Mouse (Mus musculus) liver, embryonic 12.5 days (tissue): ENCODE measurements around the gene Nlrp3. TPM values are rescaled to one million over a fixed set of nuclear protein-coding genes. Genes with fewer than 3 reads are reported as not detected.

Experiments used
- ATAC-seq: fragments of 200-750 bp; cut with Nextera tagmentation; 2 replicates; pipeline ENCODE4 v1.8.0; 2017; ENCODE audit warnings: moderate number of reproducible peaks, mild to moderate bottlenecking, moderate library complexity
- H3K27ac ChIP-seq: fragments of 300-500 bp; sonication (generic); 2 replicates; pipeline ENCODE4 v1.5.1; 2016; ENCODE audit warnings: mild to moderate bottlenecking
- H3K27me3 ChIP-seq: fragments of 300-500 bp; sonication (generic); replicated peaks from 2 replicates; pipeline ENCODE4 v1.6.1; 2016; ENCODE audit warnings: mild to moderate bottlenecking, moderate library complexity
- H3K36me3 ChIP-seq: fragments of 300-500 bp; sonication (generic); 2 replicates; pipeline ENCODE4 v1.6.1; 2016; ENCODE audit warnings: mild to moderate bottlenecking, moderate library complexity
- H3K4me1 ChIP-seq: fragments of 300-500 bp; sonication (generic); 2 replicates; pipeline ENCODE4 v1.6.1; 2016
- H3K4me2 ChIP-seq: fragments of 300-500 bp; sonication (generic); 2 replicates; pipeline ENCODE4 v1.6.1; 2016; ENCODE audit warnings: mild to moderate bottlenecking, moderate library complexity
- H3K4me3 ChIP-seq: fragments of 300-500 bp; sonication (generic); 2 replicates; pipeline ENCODE4 v1.5.1; 2016; ENCODE audit warnings: mild to moderate bottlenecking, moderate library complexity
- H3K9ac ChIP-seq: fragments of 300-500 bp; sonication (generic); 2 replicates; pipeline ENCODE4 v1.6.1; 2016; ENCODE audit warnings: mild to moderate bottlenecking, moderate library complexity
- H3K9me3 ChIP-seq: fragments of 300-500 bp; sonication (generic); replicated peaks from 2 replicates; pipeline ENCODE4 v1.6.1; 2016; ENCODE audit warnings: mild to moderate bottlenecking, moderate library complexity
- WGBS: fragments of 180-500 bp; shearing (Covaris S2); methylation state at CpG from one replicate; pipeline ENCODE4 v1.1.7; 2016; ENCODE audit not compliant: insufficient replicate concordance; 5-methylcytosine and 5-hydroxymethylcytosine counted together
- polyA plus RNA-seq: library from polyadenylated mRNA; unstranded; fragments of >200 nt; fragmentation: Nextera tagmentation; extraction: Ambion mirVana; gene quantifications from 2 replicates; pipeline ENCODE4 v1.2.1, GENCODE M21; 2016

Gene Nlrp3
- polyA plus RNA-seq, 1 experiment from 2014 or later: 0.43 TPM

- no peak for ATAC-seq
- Histone ChIP-seq H3K4me3 (no peak overlapping the region), H3K27me3 (no peaks in the 10 kb centered on the region), H3K4me2 (no peak overlapping the region), H3K4me1 (no peaks in the 10 kb centered on the region), H3K27ac (no peak overlapping the region), H3K9me3 (no peaks in the 10 kb centered on the region), H3K9ac (no peak overlapping the region), H3K36me3 (no peaks in the 10 kb centered on the region)
- WGBS: 23% methylated on average over 6 of the region's 6 CpGs
Observed at GRCm38 (mm10) chr11:59584539-59584938, 43.2 kb downstream of the Nlrp3 start.

GRCm38 (mm10) chr11:59589496-59589895 lies 48.1 kb downstream of the Nlrp3 start:
- no peaks in the 10 kb centered on the region for H3K27me3 ChIP-seq
- H3K4me3 ChIP-seq: no peak overlapping the region
- H3K9ac ChIP-seq: no peak overlapping the region
- no peak for ATAC-seq
- no peaks in the 10 kb centered on the region for H3K36me3 ChIP-seq
- H3K27ac ChIP-seq: no peak overlapping the region
- WGBS: 85% methylated on average over 8 of the region's 8 CpGs
- H3K4me2 ChIP-seq: no peak overlapping the region
- no peaks in the 10 kb centered on the region for H3K4me1 ChIP-seq
- no peaks in the 10 kb centered on the region for H3K9me3 ChIP-seq

GRCm38 (mm10) chr11:59593189-59593588 lies 51.8 kb downstream of the Nlrp3 start, which contains the start of gene Olfr223:
TSS of gene Olfr223 (minus strand) at chr11:59593289.
- WGBS: 62% methylated on average over 6 of the region's 6 CpGs
- no peaks in the 10 kb centered on the region for H3K36me3 ChIP-seq
- no peak within 1 kb of the TSS for H3K4me2 ChIP-seq
- H3K4me3 ChIP-seq: no peak within 1 kb of the TSS
- ATAC-seq: no peak
- no peak within 1 kb of the TSS for H3K27ac ChIP-seq
- no peak within 1 kb of the TSS for H3K9ac ChIP-seq
- no peaks in the 10 kb centered on the region for H3K27me3 ChIP-seq
- H3K4me1 ChIP-seq: no peaks in the 10 kb centered on the region
- no peaks in the 10 kb centered on the region for H3K9me3 ChIP-seq

- H3K36me3 ChIP-seq: no peaks in the 10 kb centered on the region
- no peaks in the 10 kb centered on the region for H3K4me1 ChIP-seq
- 0 out of 2 replicates have a peak, but pooled peaks cover 7% of the 10 kb centered on the region for H3K27me3 ChIP-seq
- no peaks in the 10 kb centered on the region for H3K9me3 ChIP-seq
- no peak overlapping the region for H3K4me3 ChIP-seq
- H3K27ac ChIP-seq: no peak overlapping the region
- no peak overlapping the region for H3K4me2 ChIP-seq
- ATAC-seq: no peak
- no peak overlapping the region for H3K9ac ChIP-seq
- 26% methylated on average over 4 of the region's 4 CpGs for WGBS
Observed at GRCm38 (mm10) chr11:59596091-59596490, 54.7 kb downstream of the Nlrp3 start.

GRCm38 (mm10) chr11:59596950-59597349 lies 55.6 kb downstream of the Nlrp3 start:
- ATAC-seq: no peak
- no peaks in the 10 kb centered on the region for H3K9me3 ChIP-seq
- no peaks in the 10 kb centered on the region for H3K36me3 ChIP-seq
- 63% methylated on average over 8 of the region's 8 CpGs for WGBS
- H3K4me3 ChIP-seq: no peak overlapping the region
- H3K4me2 ChIP-seq: no peak overlapping the region
- H3K4me1 ChIP-seq: no peaks in the 10 kb centered on the region
- H3K27ac ChIP-seq: no peak overlapping the region
- H3K27me3 ChIP-seq: 0 out of 2 replicates have a peak, but pooled peaks cover 7% of the 10 kb centered on the region
- H3K9ac ChIP-seq: no peak overlapping the region

GRCm38 (mm10) chr11:59599211-59599610 lies 57.8 kb downstream of the Nlrp3 start:
- WGBS: 63% methylated on average over 7 of the region's 7 CpGs
- H3K9me3 ChIP-seq: no peaks in the 10 kb centered on the region
- 0 out of 2 replicates have a peak, but pooled peaks cover 7% of the 10 kb centered on the region for H3K27me3 ChIP-seq
- no peak for ATAC-seq
- no peak overlapping the region for H3K9ac ChIP-seq
- H3K4me2 ChIP-seq: no peak overlapping the region
- no peaks in the 10 kb centered on the region for H3K36me3 ChIP-seq
- H3K4me1 ChIP-seq: no peaks in the 10 kb centered on the region
- no peak overlapping the region for H3K27ac ChIP-seq
- H3K4me3 ChIP-seq: no peak overlapping the region

- H3K9ac ChIP-seq: no peak overlapping the region
- H3K36me3 ChIP-seq: no peaks in the 10 kb centered on the region
- no peak overlapping the region for H3K27ac ChIP-seq
- H3K4me1 ChIP-seq: no peaks in the 10 kb centered on the region
- no peak for ATAC-seq
- 0 out of 2 replicates have a peak, but pooled peaks cover 7% of the 10 kb centered on the region for H3K27me3 ChIP-seq
- 70% methylated on average over 3 of the region's 3 CpGs for WGBS
- no peak overlapping the region for H3K4me3 ChIP-seq
- H3K9me3 ChIP-seq: no peaks in the 10 kb centered on the region
- no peak overlapping the region for H3K4me2 ChIP-seq
Observed at GRCm38 (mm10) chr11:59600872-59601271, 59.5 kb downstream of the Nlrp3 start.

- Histone ChIP-seq H3K9me3 (no peaks in the 10 kb centered on the region), H3K4me2 (no peak overlapping the region), H3K27me3 (0 out of 2 replicates have a peak, but pooled peaks cover 7% of the 10 kb centered on the region), H3K27ac (no peak overlapping the region), H3K4me3 (no peak overlapping the region), H3K4me1 (no peaks in the 10 kb centered on the region), H3K36me3 (no peaks in the 10 kb centered on the region), H3K9ac (no peak overlapping the region)
- 59% methylated on average over 1 of the region's 1 CpGs for WGBS
- ATAC-seq: no peak
Observed at GRCm38 (mm10) chr11:59602287-59602686, 60.9 kb downstream of the Nlrp3 start.

GRCm38 (mm10) chr11:59611646-59612045 lies 70.3 kb downstream of the Nlrp3 start:
- WGBS: 66% methylated on average over 5 of the region's 5 CpGs

GRCm38 (mm10) chr11:59614120-59614519 lies 72.8 kb downstream of the Nlrp3 start:
- no peaks in the 10 kb centered on the region for H3K4me1 ChIP-seq
- no peak overlapping the region for H3K9ac ChIP-seq
- H3K9me3 ChIP-seq: no peaks in the 10 kb centered on the region
- 50% methylated on average over 4 of the region's 4 CpGs for WGBS
- ATAC-seq: no peak
- no peak overlapping the region for H3K4me2 ChIP-seq
- peaks cover 17% of the 10 kb centered on the region; the same call in 1 of the 2 replicates for H3K27me3 ChIP-seq
- no peak overlapping the region for H3K27ac ChIP-seq
- H3K4me3 ChIP-seq: no peak overlapping the region
- no peaks in the 10 kb centered on the region for H3K36me3 ChIP-seq

More at GRCm38 (mm10) chr11:59611646-59612045, 70.3 kb downstream of the Nlrp3 start:
- Histone ChIP-seq H3K4me2 (no peak overlapping the region), H3K36me3 (no peaks in the 10 kb centered on the region), H3K9ac (no peak overlapping the region), H3K27ac (no peak overlapping the region), H3K27me3 (peaks cover 10% of the 10 kb centered on the region; the same call in 1 of the 2 replicates), H3K4me1 (no peaks in the 10 kb centered on the region), H3K4me3 (no peak overlapping the region), H3K9me3 (no peaks in the 10 kb centered on the region)
- no peak for ATAC-seq

Other genes with a start within 250 kb of the Nlrp3 start
- 0.32 and 0.50 TPM in 2 replicates for gene Wnt9a, start 234.6 kb upstream of the Nlrp3 start, polyA plus RNA-seq
- not detected in 2 replicates for gene Prss38, start 165.9 kb upstream of the Nlrp3 start, polyA plus RNA-seq
- 7.5 and 7.7 TPM in 2 replicates for gene Jmjd4, start 91.5 kb upstream of the Nlrp3 start, polyA plus RNA-seq
- gene Snap47, start 90.4 kb upstream of the Nlrp3 start, polyA plus RNA-seq: 34.4 and 35.8 TPM in 2 replicates
- 1.3 and 1.7 TPM in 2 replicates for gene Zfp867, start 69.1 kb upstream of the Nlrp3 start, polyA plus RNA-seq
- gene Zkscan17, start 14.8 kb upstream of the Nlrp3 start, polyA plus RNA-seq: 8.6 and 9.1 TPM in 2 replicates
- gene Olfr222, start 34.7 kb downstream of the Nlrp3 start, polyA plus RNA-seq: not detected in 2 replicates
- not detected in 2 replicates for gene Olfr223, start 51.7 kb downstream of the Nlrp3 start, polyA plus RNA-seq
- 36.4 and 38.5 TPM in 2 replicates for gene Mprip, start 119.7 kb downstream of the Nlrp3 start, polyA plus RNA-seq
- 2.4 and 3.1 TPM in 2 replicates for gene Pld6, start 246.1 kb downstream of the Nlrp3 start, polyA plus RNA-seq